Mouse (Mus musculus) mesoderm, embryonic 11.5 days (tissue): ENCODE results near the gene Lrrc40.
"Not testable (repeated sequence)": the region's sequence is repeated elsewhere in the genome, so short reads cannot be mapped to it uniquely, and the experiment has no call there.

ENCODE experiments used
- DNase-seq: peaks from one replicate; pipeline ENCODE4 v3.0.0-alpha.2; 2012; ENCODE audit warnings: low read depth, low spot score

Gene Lrrc40

GRCm38 (mm10) chr3:158077828-158078227 is 41.4 kb downstream of the Lrrc40 start:
- DNase-seq: no peak

DNA sequence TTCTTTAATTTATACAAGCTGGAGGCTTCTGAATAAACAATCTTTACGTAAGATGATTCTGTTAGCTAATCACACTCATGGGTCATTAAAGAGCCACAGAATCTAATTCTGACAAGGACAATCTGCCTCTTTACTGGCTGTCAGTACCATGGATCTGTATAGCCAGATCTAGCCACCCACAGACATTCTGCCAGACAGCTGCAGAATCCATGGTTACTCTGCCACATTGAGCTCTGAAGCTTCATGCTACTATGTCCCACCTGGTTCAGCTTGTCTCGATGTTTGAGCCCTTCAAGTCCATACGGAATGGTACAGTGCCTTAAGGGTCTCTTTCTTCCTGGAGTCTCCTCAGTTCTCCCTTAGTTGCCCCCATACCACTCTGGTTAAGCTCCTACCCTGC is 55.1 kb downstream of the Lrrc40 start:
- no peak for DNase-seq

- DNase-seq: no peak
Measured at GRCm38 (mm10) chr3:158093919-158094318, 57.5 kb downstream of the Lrrc40 start.

DNA sequence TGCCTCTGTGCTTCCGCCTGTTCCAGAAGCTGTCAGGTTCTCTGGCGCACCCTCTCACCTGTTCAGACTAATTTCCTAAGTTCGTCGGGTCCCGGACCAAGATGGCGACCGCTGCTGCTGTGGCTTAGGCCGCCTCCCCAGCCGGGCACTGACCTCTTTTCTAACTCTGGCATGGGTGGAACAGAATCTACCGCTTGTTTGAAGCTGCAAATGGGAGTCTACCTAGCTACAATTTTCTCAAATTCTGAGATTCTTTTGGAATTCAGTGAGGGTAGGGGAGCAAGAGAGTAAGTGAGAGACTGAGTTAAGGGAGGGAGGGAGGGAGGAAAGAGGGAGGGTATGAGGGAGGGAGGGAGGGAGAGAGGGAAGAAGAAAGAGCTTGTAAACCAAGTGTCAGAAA is 65.6 kb downstream of the Lrrc40 start:
- not testable (repeated sequence) for DNase-seq

DNA sequence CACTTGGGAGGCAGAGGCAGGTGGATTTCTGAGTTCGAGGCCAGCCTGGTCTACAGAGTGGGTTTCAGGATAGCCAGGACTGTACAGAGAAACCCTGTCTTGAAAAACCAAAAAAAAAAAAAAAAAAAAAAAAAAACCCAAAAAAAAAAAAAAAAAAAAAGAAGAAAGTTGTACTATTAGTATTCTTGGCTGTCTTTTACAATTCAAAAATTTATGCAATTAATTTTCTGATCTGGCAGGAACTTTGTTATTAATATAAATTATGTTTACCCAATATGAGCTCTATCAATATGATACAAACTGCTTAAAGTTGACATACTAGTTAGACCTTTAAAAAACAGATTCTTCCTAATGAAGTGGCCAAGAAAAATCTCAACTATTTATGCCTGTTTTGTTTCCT is 66.1 kb downstream of the Lrrc40 start:
- not testable (repeated sequence) for DNase-seq

GRCm38 (mm10) chr3:158103467-158103866 is 67.0 kb downstream of the Lrrc40 start:
- DNase-seq: no peak

- no peak for DNase-seq
Measured at GRCm38 (mm10) chr3:158105260-158105659, 68.8 kb downstream of the Lrrc40 start.
